Mouse (Mus musculus): ENCODE measurements around the gene Coasy.

Gene Coasy

GRCm38 (mm10) chr11:101082208-101083082, at the start of gene Coasy:
Coasy (plus strand) TSS chr11:101082565.
- in situ Hi-C loops (cut with MboI, MseI): loop anchor here (5.0 kb wide), 1 partner anchor 90 kb away; the partner anchor contains the start of genes Cntnap1 and Plekhh3

GRCm38 (mm10) chr11:101033856-101034500, 48.4 kb upstream of the Coasy start:
- in situ Hi-C loops (cut with MboI, MseI): no loop called here

- in situ Hi-C loops (cut with MboI, MseI): no loop called here
Observed at GRCm38 (mm10) chr11:101034614-101035327, 47.6 kb upstream of the Coasy start.

GRCm38 (mm10) chr11:101035328-101035695, 47.1 kb upstream of the Coasy start:
- in situ Hi-C loops (cut with MboI, MseI): no loop called here

GRCm38 (mm10) chr11:101037795-101038194, 44.6 kb upstream of the Coasy start:
- in situ Hi-C loops (cut with MboI, MseI): no loop called here

GRCm38 (mm10) chr11:101045826-101046225, 36.5 kb upstream of the Coasy start:
- in situ Hi-C loops (cut with MboI, MseI): no loop called here

GRCm38 (mm10) chr11:101046440-101046839, 35.9 kb upstream of the Coasy start:
- in situ Hi-C loops (cut with MboI, MseI): no loop called here

- in situ Hi-C loops (cut with MboI, MseI): no loop called here
Observed at GRCm38 (mm10) chr11:101047502-101047901, 34.9 kb upstream of the Coasy start.

- in situ Hi-C loops (cut with MboI, MseI): no loop called here
Observed at GRCm38 (mm10) chr11:101050359-101050758, 32.0 kb upstream of the Coasy start.

- in situ Hi-C loops (cut with MboI, MseI): no loop called here
Observed at GRCm38 (mm10) chr11:101051051-101051493, 31.3 kb upstream of the Coasy start.

- in situ Hi-C loops (cut with MboI, MseI): no loop called here
Observed at GRCm38 (mm10) chr11:101051617-101052016, 30.7 kb upstream of the Coasy start.

GRCm38 (mm10) chr11:101052751-101053473, 29.5 kb upstream of the Coasy start:
- in situ Hi-C loops (cut with MboI, MseI): no loop called here

GRCm38 (mm10) chr11:101053974-101054373, 28.4 kb upstream of the Coasy start:
- in situ Hi-C loops (cut with MboI, MseI): no loop called here

- in situ Hi-C loops (cut with MboI, MseI): loop anchor here (5.0 kb wide), 1 partner anchor 73 kb away; no protein-coding TSS in a partner anchor
Observed at GRCm38 (mm10) chr11:101055418-101055817, 26.9 kb upstream of the Coasy start.

- in situ Hi-C loops (cut with MboI, MseI): loop anchor here (5.0 kb wide), 1 partner anchor 75 kb away; no protein-coding TSS in a partner anchor
Observed at GRCm38 (mm10) chr11:101056885-101057284, 25.5 kb upstream of the Coasy start.

GRCm38 (mm10) chr11:101057860-101058259, 24.5 kb upstream of the Coasy start:
- in situ Hi-C loops (cut with MboI, MseI): loop anchor here (5.0 kb wide), 1 partner anchor 76 kb away; no protein-coding TSS in a partner anchor

GRCm38 (mm10) chr11:101058726-101059125, 23.6 kb upstream of the Coasy start:
- in situ Hi-C loops (cut with MboI, MseI): loop anchor here (5.0 kb wide), 1 partner anchor 76 kb away; no protein-coding TSS in a partner anchor

GRCm38 (mm10) chr11:101059473-101059872, 22.9 kb upstream of the Coasy start:
- in situ Hi-C loops (cut with MboI, MseI): loop anchor here (5.0 kb wide), 1 partner anchor 77 kb away; no protein-coding TSS in a partner anchor

GRCm38 (mm10) chr11:101060126-101060525, 22.2 kb upstream of the Coasy start:
- in situ Hi-C loops (cut with MboI, MseI): no loop called here

GRCm38 (mm10) chr11:101061049-101061448, 21.3 kb upstream of the Coasy start:
- in situ Hi-C loops (cut with MboI, MseI): no loop called here
